Mouse (Mus musculus) liver, postnatal 0 days (tissue): ENCODE data around the gene Wnt7b. TPM values are rescaled to one million over a fixed set of nuclear protein-coding genes. Genes with fewer than 3 reads are reported as not detected.

Source experiments
- ATAC-seq: fragments of 200-750 bp; cut with Nextera tagmentation; 2 replicates; pipeline ENCODE4 v1.8.0; 2017; ENCODE audit warnings: mild to moderate bottlenecking, moderate library complexity
- DNase-seq: peaks from one replicate; pipeline ENCODE4 v3.0.0-alpha.2; 2016
- H3K27ac ChIP-seq: fragments of 300-500 bp; sonication (generic); 2 replicates; pipeline ENCODE4 v1.5.1; 2014; ENCODE audit warnings: antibody characterized with exemption, moderate library complexity, mild to moderate bottlenecking, low read depth
- H3K27me3 ChIP-seq: fragments of 300-500 bp; sonication (generic); 2 replicates; pipeline ENCODE4 v1.6.1; 2014; ENCODE audit warnings: low read length, control low read depth, mixed read lengths; ENCODE audit not compliant: insufficient read depth
- H3K36me3 ChIP-seq: fragments of 300-500 bp; sonication (generic); replicated peaks from 2 replicates; pipeline ENCODE4 v1.6.1; 2014; ENCODE audit warnings: mild to moderate bottlenecking, control low read depth, low read length, moderate library complexity, mixed read lengths; ENCODE audit not compliant: insufficient read depth
- H3K4me1 ChIP-seq: fragments of 300-500 bp; sonication (generic); 2 replicates; pipeline ENCODE4 v1.6.1; 2014; ENCODE audit warnings: antibody characterized with exemption, mild to moderate bottlenecking, control low read depth; ENCODE audit not compliant: insufficient read depth
- H3K4me2 ChIP-seq: fragments of 300-500 bp; sonication (generic); 2 replicates; pipeline ENCODE4 v1.6.1; 2014; ENCODE audit warnings: low read depth, mild to moderate bottlenecking, low read length, moderate library complexity, mixed read lengths
- H3K4me3 ChIP-seq: fragments of 300-500 bp; sonication (generic); 2 replicates; pipeline ENCODE4 v1.5.1; 2014; ENCODE audit warnings: low read depth, low read length
- H3K9ac ChIP-seq: fragments of 300-500 bp; sonication (generic); replicated peaks from 2 replicates; pipeline ENCODE4 v1.6.1; 2014; ENCODE audit warnings: mild to moderate bottlenecking, moderate library complexity
- H3K9me3 ChIP-seq: fragments of 300-500 bp; sonication (generic); 2 replicates; pipeline ENCODE4 v1.6.1; 2016; ENCODE audit warnings: mild to moderate bottlenecking, control low read depth, low read length, mixed read lengths
- CTCF ChIP-seq: sonication (generic); IDR thresholded peaks from 2 replicates; pipeline ENCODE4 v1.5.1; 2016; ENCODE audit warnings: antibody characterized with exemption, low read depth
- EP300 ChIP-seq: IDR thresholded peaks from 2 replicates; pipeline ENCODE4 v1.6.1; 2016; ENCODE audit warnings: antibody characterized with exemption, low read depth, mild to moderate bottlenecking
- WGBS: fragments of 180-500 bp; shearing (Covaris S2); extraction: QIAGEN DNeasy Blood & Tissue Kit; methylation state at CpG from one replicate; pipeline ENCODE4 v1.1.7; 2014; ENCODE audit not compliant: insufficient replicate concordance; 5-methylcytosine and 5-hydroxymethylcytosine counted together
- polyA plus RNA-seq: library from polyadenylated mRNA; unstranded; fragments of >200 nt; fragmentation: Nextera tagmentation; extraction: Ambion mirVana; gene quantifications from 2 replicates; pipeline ENCODE4 v1.2.1, GENCODE M21; 2015

The Wnt7b gene
- polyA plus RNA-seq, 1 experiment from 2014 or later = 0.09 TPM

DNA sequence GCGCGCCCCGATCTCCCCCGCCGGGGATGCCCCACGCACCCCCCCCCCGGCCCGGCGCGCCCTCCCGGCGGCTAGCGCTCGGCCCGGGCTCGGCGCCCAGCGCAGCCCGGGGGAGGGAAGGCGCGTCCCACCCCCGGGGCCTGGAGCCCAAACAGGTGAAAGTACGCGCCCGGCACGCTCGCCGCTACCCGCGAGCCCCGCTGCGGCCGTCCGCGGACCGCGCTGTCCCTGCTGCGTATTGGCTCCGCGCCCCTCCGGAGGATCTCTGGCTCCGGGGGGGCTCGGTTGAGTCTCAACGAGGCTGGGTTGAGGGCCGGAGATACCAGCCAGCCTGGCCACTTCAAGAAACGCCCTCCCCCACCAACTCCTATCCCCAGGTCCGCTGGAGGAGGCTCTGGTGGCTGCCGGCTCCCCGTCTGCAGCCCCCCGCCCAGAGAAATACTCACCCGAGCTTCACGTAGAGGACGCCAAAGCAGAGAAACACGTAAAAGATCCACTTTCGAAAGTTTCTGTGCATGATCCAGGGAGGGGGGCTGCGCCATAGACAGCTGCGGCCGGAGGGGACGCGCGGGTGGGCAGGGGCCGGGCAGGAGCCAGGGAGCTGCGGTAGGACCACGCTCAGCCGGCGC lies 1.2 kb downstream of the Wnt7b start:
- Histone ChIP-seq H3K27me3 (peaks cover 85% of the 10 kb centered on the region), H3K4me3 (peak overlapping the region; percentile 36), H3K36me3 (no peaks in the 10 kb centered on the region), H3K4me1 (no peaks in the 10 kb centered on the region), H3K9ac (no peak overlapping the region), H3K9me3 (no peaks in the 10 kb centered on the region), H3K4me2 (peak overlapping the region; percentile 63), H3K27ac (no peak overlapping the region)
- TF ChIP-seq EP300 = no peak
- no peak for TF ChIP-seq CTCF
- no peak for DNase-seq
- ATAC-seq = no peak
- WGBS = 1% methylated on average over 43 of the region's 66 CpGs

- DNase-seq = no peak
- no peak overlapping the region for H3K9ac ChIP-seq
Measured at GRCm38 (mm10) chr15:85580483-85580882, 1.8 kb downstream of the Wnt7b start.

DNA sequence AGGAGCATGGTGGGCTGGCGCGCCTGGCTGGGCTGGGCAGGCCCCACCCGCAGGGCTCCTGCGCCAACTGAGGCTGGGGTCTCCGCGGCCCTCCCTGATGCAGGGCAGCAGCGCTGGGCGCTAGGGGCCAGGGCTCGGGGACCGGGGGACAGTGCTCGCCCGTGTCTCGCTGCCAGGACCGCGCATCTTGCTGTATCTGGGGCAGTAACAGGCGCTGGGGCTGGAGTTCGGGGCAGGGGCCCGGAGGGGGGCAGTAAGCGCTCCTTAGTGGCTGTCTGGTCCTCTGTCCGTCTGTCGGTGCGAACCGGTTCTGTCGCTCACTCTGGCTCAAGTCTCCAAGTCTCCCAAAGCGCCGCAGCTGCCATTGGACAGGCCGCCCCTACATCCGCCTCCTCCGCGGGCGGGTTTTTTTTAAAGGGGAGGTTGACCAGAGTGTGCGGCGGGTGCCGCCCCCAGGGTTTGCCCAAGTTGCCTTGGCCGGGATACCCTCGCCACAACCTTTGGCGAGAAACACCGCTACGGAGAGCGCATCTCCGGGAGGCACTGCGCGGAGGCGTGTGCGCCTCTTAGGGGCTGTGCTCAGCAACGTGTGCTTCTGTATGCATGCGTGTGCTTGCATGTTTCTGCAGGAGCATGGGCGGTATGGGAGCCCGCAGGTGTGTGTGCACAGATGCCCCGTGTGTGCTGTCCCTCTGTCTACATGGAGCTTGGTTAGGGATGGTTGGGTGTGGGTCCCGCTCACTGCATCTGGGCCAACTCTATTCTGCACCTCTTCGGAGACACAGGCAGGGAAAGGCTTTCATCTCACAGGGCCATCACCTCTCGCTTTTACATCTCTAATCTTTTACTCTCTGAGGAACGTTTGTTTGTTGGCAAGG lies 4.5 kb downstream of the Wnt7b start:
- H3K4me1 ChIP-seq = no peaks in the 10 kb centered on the region
- 2% methylated on average over 44 of the region's 54 CpGs for WGBS
- no peak for ATAC-seq

More at GRCm38 (mm10) chr15:85580483-85580882, 1.8 kb downstream of the Wnt7b start:
- Histone ChIP-seq H3K36me3 (no peaks in the 10 kb centered on the region), H3K4me2 (peak overlapping the region; percentile 63), H3K9me3 (no peaks in the 10 kb centered on the region), H3K27me3 (peaks cover 90% of the 10 kb centered on the region), H3K27ac (no peak overlapping the region), H3K4me1 (no peaks in the 10 kb centered on the region), H3K4me3 (peak overlapping the region; percentile 36)
- ATAC-seq = no peak
- 5% methylated on average over 28 of the region's 47 CpGs for WGBS
- TF ChIP-seq EP300 = no peak
- TF ChIP-seq CTCF = no peak

DNA sequence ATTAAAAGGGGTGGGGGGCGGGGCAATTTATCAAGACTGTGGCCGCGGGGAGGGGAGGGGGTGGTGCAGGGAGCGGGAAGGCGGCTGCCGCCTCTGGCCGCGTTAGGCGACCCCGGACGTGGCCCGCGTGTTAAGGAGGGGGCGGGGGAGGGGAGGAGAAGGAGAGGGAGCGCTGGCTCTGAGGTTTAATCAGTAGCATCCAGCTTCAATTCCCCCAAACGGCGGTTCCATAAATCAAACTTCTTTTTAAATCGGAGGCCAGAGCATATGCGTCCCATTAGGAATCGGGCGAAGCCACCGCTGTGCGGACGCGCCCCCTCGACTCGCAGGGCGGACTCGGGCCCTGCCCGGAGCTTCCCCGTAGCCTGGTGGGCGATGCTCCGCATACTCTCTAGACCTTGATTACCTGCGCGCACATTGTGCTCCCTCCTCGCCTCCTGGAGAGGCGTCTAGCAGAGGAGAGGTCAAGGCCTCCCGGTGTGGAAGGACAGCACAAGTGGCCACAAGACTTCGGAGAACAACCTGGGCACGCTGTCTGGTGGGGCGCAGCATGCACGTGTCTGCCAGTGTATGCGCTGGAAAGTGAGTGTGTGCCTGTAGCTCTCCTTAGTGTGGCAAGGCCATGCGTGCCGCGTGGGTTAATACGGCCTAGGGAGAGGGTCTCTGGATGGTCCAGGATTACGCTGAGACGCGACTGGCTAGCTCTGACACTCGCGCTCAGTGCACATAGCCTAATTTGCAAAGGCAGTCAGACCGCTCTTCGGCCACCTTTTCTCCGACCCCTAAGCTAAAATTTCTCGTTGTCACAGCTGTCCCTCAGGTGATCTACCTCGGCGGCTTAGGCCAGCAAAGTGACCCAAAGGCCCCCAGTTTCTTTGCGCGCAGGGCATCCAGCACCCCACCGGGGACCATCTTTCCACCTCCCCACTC lies 5.5 kb downstream of the Wnt7b start:
- no peak for TF ChIP-seq EP300
- no peak for TF ChIP-seq CTCF
- Histone ChIP-seq H3K4me1 (no peaks in the 10 kb centered on the region), H3K9ac (no peak overlapping the region), H3K27me3 (peaks cover 70% of the 10 kb centered on the region), H3K9me3 (no peaks in the 10 kb centered on the region), H3K4me3 (no peak overlapping the region), H3K4me2 (no peak overlapping the region), H3K27ac (no peak overlapping the region), H3K36me3 (no peaks in the 10 kb centered on the region)
- DNase-seq (no peak), ATAC-seq (no peak)
- whole genome bisulfite sequencing = 2% methylated on average over 60 of the region's 61 CpGs

More for the DNA sequence above, 4.5 kb downstream of the Wnt7b start:
- TF ChIP-seq CTCF (no peak), EP300 (no peak)
- Histone ChIP-seq H3K4me3 (no peak overlapping the region), H3K4me2 (no peak overlapping the region), H3K27ac (no peak overlapping the region), H3K36me3 (no peaks in the 10 kb centered on the region), H3K9ac (no peak overlapping the region), H3K27me3 (peaks cover 80% of the 10 kb centered on the region), H3K9me3 (no peaks in the 10 kb centered on the region)
- no peak for DNase-seq

- H3K4me2 ChIP-seq = no peak overlapping the region
Measured at GRCm38 (mm10) chr15:85576110-85576509, 6.2 kb downstream of the Wnt7b start.

More at GRCm38 (mm10) chr15:85576110-85576509, 6.2 kb downstream of the Wnt7b start:
- no peak overlapping the region for H3K4me3 ChIP-seq
- H3K27me3 ChIP-seq = peaks cover 63% of the 10 kb centered on the region
- H3K36me3 ChIP-seq = no peaks in the 10 kb centered on the region
- no peak for DNase-seq
- H3K9me3 ChIP-seq = no peaks in the 10 kb centered on the region
- no peak for TF ChIP-seq CTCF
- TF ChIP-seq EP300 = no peak
- 2% methylated on average over 20 of the region's 20 CpGs for WGBS
- no peak overlapping the region for H3K9ac ChIP-seq
- H3K27ac ChIP-seq = no peak overlapping the region
- H3K4me1 ChIP-seq = no peaks in the 10 kb centered on the region
- no peak for ATAC-seq
